Mouse (Mus musculus) heart, postnatal 25 days (tissue): ENCODE measurements around the gene Efcab3. TPM values are rescaled to one million over a fixed set of nuclear protein-coding genes. Genes with fewer than 3 reads are reported as not detected.

Experiments
- total RNA-seq, 2 experiments: library from RNA; stranded (reverse); gene quantifications; 2 replicates each; pipeline ENCODE4 v1.2.3; 2021

Efcab3 gene
- total RNA-seq, 2 experiments from 2014 or later: not detected

Other genes starting within 250 kb of the Efcab3 start
- gene Mettl2, start 62.8 kb downstream of the Efcab3 start, total RNA-seq: 10 to 100 TPM in 1 of 2 experiments, 1 to 10 TPM in 1; 9.7 to 10.3 TPM
- gene Gm10842, start 83.3 kb downstream of the Efcab3 start, total RNA-seq: not detected
- 10 to 100 TPM; 38.7 to 44.2 TPM for gene Tlk2, start 115.2 kb downstream of the Efcab3 start, total RNA-seq
- 10 to 100 TPM; 20.9 to 23.4 TPM for gene Mrc2, start 229.1 kb downstream of the Efcab3 start, total RNA-seq